Mouse (Mus musculus) megakaryocyte progenitor cell, adult 5-6 weeks (primary cell): ENCODE measurements around the gene Gm11563. TPM values are rescaled to one million over a fixed set of nuclear protein-coding genes. Genes with fewer than 3 reads are reported as not detected.
"Not testable (repeated sequence)": the region's sequence is repeated elsewhere in the genome, so short reads cannot be mapped to it uniquely, and the experiment has no call there.

Experiments
- ATAC-seq: replicated peaks from 2 replicates; pipeline ENCODE4 v1.8.0; 2016; ENCODE audit warnings: mild to moderate bottlenecking, moderate TSS enrichment, inconsistent platforms; ENCODE audit not compliant: poor library complexity
- total RNA-seq, 2 experiments: library from RNA; stranded (forward) in 1 of 2; stranded (reverse) in 1 of 2; fragments of 157-497, 149-512 nt in 1 of 2; fragments of 200-1000 nt in 1 of 2; gene quantifications; 2 replicates each; pipeline versions ENCODE4 v1.2.3 to v1.2.4; 2015 to 2017

The Gm11563 gene
- total RNA-seq (2015) (not detected in 2 replicates), total RNA-seq (2017) (not detected in 2 replicates)

- ATAC-seq: not testable (repeated sequence)
Observed at GRCm38 (mm10) chr11:99658467-99659010, at the start of gene Gm11563. Gene Gm11563, minus strand, starts transcription at chr11:99658960.

GRCm38 (mm10) chr11:99690463-99690862, 31.7 kb upstream of the Gm11563 start, which contains the start of gene Gm14190:
Gene Gm14190, minus strand, starts transcription at chr11:99690740.
- ATAC-seq: no peak

DNA sequence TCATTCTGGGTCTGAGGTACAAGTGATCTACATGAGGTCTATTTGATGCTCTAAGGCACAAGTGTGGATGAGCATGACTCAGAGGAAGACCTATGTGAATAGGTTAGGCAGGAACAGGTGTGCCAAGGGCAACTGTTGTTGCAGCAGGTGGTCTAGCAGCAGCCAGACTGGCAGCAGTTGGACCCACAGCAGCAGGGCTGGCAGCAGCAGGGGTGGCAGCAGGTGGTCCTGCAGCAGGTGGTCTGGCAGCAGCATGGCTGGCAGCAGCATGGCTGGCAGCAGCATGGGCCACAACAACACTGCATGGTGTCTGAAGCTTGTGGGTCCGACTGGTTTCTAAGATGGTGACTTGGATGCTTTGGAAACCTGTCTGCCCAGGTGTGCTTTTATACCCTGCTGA, 26.5 kb upstream of the Gm11563 start:
- not testable (repeated sequence) for ATAC-seq

DNA sequence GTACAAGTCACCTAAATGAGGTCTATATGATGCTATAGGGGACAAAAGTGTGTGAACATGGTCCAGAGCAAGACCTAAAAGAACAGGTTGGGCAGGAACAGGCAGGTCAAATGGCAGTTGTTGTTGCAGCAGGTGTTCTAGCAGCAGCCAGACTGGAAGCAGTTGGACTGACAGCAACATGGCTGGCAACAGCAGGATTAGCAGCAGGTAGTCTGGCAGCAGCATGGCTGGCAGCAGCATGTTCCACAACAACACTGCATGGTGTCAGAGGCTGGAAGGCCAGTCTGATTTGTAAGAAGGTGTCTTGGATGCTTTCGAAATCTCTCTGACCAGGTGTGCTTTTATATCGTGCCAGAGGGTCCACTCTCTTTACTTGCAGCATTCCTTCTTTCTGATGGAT, 24.7 kb upstream of the Gm11563 start:
- ATAC-seq: no peak

- ATAC-seq: no peak
Observed at GRCm38 (mm10) chr11:99665860-99666259, 7.1 kb upstream of the Gm11563 start, which contains the start of gene Krtap4-6. Gene Krtap4-6, minus strand, starts transcription at chr11:99665960.

- no peak for ATAC-seq
Observed at GRCm38 (mm10) chr11:99662802-99663201, 4.0 kb upstream of the Gm11563 start.

GRCm38 (mm10) chr11:99659256-99659655, 496 bp upstream of the Gm11563 start:
- no peak for ATAC-seq

- ATAC-seq: no peak
Observed at GRCm38 (mm10) chr11:99657051-99657450, 1.7 kb downstream of the Gm11563 start.

GRCm38 (mm10) chr11:99650136-99650535, 8.6 kb downstream of the Gm11563 start, which contains the start of gene Gm11555:
Gene Gm11555, minus strand, starts transcription at chr11:99650236.
- ATAC-seq: no peak

DNA sequence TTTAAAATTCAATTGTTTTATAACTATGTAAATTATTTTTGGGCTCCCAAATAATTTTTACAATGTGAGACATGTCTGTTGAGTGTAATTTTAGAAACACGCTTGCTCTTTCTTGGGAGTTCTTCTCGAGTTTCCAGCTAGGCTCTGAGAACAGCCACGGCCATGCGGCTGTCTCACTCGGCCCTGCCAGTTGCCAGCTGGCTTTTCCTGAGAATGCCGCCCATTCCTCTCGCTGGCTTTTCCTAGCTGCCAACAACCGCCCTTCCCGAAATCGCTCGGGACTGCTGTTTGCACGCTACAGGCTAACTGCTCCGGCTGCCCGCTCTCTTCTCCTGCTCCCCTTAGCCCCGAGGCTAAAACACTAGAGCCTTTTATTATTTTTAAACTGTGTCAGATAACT, 12.3 kb downstream of the Gm11563 start:
- ATAC-seq: no peak

DNA sequence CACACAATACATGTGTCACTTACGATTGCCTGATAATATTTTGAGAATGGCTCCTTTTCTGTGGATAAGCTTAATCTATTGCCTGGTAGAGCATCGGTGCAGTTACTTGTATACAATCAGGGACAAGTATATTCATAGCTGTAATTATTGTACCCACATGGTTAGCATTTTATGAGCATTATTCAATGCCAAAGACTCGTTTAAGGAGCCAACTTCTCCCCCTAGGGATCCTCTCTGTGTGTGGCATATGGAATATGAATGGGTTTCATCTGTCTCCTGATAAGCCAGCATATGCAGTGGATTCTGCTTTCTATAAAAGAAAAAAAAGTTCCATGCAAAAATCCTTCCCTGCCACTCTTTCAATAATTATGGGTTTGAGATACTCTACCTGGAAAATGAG, 14.4 kb downstream of the Gm11563 start:
- ATAC-seq: no peak

- not testable (repeated sequence) for ATAC-seq
Observed at GRCm38 (mm10) chr11:99643635-99644139, 15.1 kb downstream of the Gm11563 start, which contains the start of gene Krtap4-7. Gene Krtap4-7, minus strand, starts transcription at chr11:99644089.

- no peak for ATAC-seq
Observed at GRCm38 (mm10) chr11:99640926-99641325, 17.8 kb downstream of the Gm11563 start.

DNA sequence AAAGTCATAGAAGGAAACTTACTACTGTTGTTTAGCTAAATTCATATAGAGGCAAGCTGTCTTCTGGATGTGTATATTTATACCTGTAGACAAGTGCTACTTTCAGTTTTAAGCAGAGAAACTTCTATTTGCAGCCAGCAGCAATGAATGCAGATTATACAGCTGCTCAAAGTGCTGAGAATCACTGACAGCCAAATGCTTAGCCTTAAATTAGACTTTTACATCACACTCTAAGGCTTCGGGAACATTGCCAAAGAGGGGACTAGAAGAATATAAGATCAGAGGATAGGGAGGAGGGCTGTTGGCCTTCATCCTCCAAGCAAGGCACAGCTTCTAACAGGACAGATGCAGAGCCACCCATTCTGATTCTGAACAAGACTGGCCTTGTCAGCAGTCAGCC, 21.7 kb downstream of the Gm11563 start:
- ATAC-seq: no peak

DNA sequence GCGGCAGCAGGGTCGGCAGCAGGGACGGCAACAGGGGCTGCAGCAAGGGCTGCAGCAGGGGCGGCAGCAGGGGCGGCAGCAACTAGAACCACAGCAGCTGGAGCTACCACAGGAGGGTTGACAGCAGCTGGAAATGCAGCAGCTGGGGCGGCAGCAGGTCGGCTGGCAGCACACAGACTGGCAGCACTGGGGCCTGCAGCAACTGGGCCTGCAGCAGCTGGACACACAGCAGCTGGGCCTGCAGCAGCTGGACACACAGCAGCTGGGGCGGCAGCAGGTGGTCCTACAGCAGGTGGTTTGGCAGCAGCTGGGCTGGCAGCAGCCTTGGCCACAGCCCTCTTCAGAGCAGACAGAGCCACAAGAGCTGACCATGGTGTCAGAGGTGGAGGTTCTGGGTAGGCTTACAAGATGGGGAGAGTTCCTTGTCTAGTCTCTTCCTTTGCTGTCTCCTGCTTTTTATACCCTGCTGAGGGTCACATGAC, 24.1 kb downstream of the Gm11563 start, which contains the start of gene Krtap4-2:
TSS of gene Krtap4-2 (minus strand) at position 432 of the 482 bp plus-strand sequence.
- no peak for ATAC-seq

DNA sequence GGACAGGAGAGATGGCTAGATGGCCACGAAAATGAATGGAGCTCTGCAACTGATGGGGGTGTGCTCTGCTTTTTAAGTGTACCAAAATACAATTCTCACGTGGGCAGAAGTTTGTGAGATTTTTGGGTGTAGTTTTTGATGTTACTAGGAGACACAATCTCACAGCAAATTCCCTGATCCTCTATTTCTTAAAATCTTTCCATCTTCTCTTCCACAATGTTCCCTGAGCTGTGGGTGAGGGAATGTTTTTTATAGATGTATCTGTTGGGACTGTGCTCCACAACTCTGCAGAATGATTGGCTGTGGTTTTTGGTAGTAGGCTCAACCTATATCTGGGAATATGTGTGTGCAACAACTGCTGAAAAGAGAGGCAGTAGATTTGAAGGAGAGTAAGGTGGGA, 25.5 kb downstream of the Gm11563 start:
- no peak for ATAC-seq

- ATAC-seq: no peak
Observed at GRCm38 (mm10) chr11:99630890-99631289, 27.9 kb downstream of the Gm11563 start.

- no peak for ATAC-seq
Observed at GRCm38 (mm10) chr11:99628138-99628537, 30.6 kb downstream of the Gm11563 start, which contains the start of gene Krtap4-1. Gene Krtap4-1, minus strand, starts transcription at chr11:99628238.

DNA sequence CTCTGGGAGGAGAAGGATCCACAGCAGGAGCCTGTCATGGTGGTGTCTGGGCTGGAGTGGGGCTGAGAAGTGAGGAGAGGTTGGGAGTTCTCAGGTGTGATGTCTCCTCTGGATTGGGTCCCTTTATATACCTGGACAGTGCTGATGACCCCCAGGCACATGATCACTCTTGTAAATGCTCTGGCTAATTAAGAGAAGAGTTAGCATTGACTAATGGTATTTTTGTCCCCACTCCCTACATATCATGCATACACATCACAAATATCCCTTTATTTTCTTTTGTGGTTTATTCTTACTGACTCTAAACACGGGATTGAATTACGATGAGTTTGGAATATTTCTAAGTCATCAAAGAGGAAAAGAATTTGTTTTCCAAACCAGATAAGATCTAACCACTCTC, 38.4 kb downstream of the Gm11563 start, which contains the start of gene Gm11562:
TSS of gene Gm11562 (minus strand) at position 101 of the 400 bp plus-strand sequence.
- no peak for ATAC-seq

DNA sequence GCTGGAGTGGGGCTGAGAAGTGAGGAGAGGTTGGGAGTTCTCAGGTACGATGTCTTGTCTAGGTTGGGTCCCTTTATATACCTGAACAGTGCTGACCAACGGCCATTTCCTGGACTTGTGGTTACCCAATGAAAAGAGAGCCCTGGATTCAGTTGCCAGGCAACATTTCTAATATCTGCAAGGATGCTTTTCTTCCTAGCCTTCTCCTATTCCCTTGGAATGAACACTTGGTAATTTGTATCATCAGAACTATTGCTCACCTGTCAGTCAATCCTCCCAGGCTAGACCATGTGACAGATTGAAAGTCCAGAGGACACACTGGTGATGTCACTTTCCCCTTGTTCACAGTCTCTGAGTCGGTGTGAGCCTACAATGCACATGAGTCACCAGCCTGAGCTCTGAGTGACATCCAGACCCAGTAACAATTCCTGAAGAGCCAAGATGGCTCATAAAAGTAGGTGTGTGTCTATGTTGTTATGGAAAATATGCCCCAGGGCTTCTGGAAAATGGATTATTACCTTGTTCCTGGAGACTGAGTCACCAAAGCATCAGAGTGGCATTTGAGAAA, 43.9 kb downstream of the Gm11563 start, which contains the start of gene Krtap2-4:
TSS of gene Krtap2-4 (minus strand) at position 51 of the 568 bp plus-strand sequence.
- ATAC-seq: no peak

- ATAC-seq: not testable (repeated sequence)
Observed at GRCm38 (mm10) chr11:99610089-99610488, 48.7 kb downstream of the Gm11563 start, which contains the start of gene Gm11937. Gene Gm11937, minus strand, starts transcription at chr11:99610189.

DNA sequence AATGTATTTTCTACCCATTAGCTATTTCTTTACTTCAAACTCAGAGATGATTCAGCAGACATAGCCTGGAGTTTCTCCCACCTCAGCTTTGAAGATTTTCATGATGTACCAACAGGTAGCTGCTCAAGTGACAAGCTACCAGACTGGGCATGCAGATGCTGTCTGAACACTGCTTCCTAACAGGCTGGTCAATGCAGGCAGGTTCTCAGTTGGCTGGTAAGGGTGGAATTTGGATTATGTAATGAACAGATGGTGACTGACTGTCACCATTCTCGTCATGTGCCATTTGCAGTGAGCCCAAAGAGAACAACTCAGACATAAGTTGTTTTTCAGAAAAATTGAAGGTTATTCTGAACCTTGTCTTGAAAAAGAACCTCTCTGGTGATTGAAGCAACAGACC, 49.6 kb downstream of the Gm11563 start:
- ATAC-seq: no peak
